Mouse (Mus musculus): ENCODE results near the gene Pgbd1. TPM values are rescaled to one million over a fixed set of nuclear protein-coding genes. Genes with fewer than 3 reads are reported as not detected.

Gene Pgbd1
- total and polyA plus RNA-seq, 3 experiments: 3.9 to 7.4 (median 4.0) TPM

DNA sequence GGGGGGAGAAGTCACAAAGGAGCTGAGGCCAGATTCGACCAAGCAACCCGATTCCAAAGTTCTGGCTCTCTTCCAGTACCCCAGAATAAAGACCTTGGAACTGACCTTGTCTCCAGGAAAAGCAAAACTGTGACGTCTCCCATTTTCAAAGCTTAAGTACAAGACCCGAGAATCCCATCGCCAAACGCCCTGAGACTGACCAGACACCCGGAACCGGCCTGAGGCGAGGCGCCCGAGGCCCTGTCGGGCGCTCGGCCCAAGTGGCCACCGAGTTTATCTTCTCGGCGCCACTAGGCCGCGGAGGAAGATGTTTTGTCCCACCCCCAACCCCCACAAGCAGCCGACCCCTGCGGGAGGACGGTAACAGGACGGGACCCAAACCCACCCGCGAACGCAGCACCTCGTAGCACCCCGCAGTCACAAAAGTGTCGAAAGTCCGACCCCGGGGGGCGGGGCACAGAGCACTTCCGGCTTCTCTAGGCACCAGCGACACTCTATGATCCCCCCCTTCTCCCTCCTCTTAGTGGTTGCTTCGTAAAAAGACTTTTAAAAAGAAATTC, 38.5 kb downstream of the Pgbd1 start, which contains the start of gene Zkscan3:
TSS of gene Zkscan3 (minus strand) at position 469 of the 560 bp plus-strand sequence.
- Histone ChIP-seq H3K4me1 (ENCODE audit: control insufficient read depth in 1 of 2, insufficient read depth in 2 of 2) (peaks cover 0 to 38% of the 10 kb centered on the region in 2 experiments; a peak in 2 of 4 replicates), H3K4me2 (ENCODE audit: insufficient read depth, low read depth, poor library complexity, severe bottlenecking) (peak within 1 kb of the TSS; percentile 86), H3K4me3 (replicated peaks in 1 of 3; ENCODE audit: low read depth in 2 of 3, low read length in 2 of 3, poor library complexity in 1 of 3) (peak within 1 kb of the TSS; percentile 69 to 76 (median 75)), H3K27me3 (replicated peaks) (no peaks in the 10 kb centered on the region), H3K27ac (ENCODE audit: insufficient read depth, low read depth) (no peak within 1 kb of the TSS), H3K9me3 (replicated peaks; ENCODE audit: low read length) (no peaks in the 10 kb centered on the region), H3K79me2 (replicated peaks; ENCODE audit: control insufficient read depth, extremely low read depth, insufficient read depth, poor library complexity, severe bottlenecking) (peaks cover 18% of the 10 kb centered on the region), H3K9ac (ENCODE audit: insufficient read depth, low read depth) (peak within 1 kb of the TSS; percentile 96), H3K36me3 (replicated peaks in 1 of 2; ENCODE audit: control insufficient read depth in 1 of 2, insufficient read depth in 1 of 2, low read length in 1 of 2) (peaks cover 17 to 31% of the 10 kb centered on the region in 2 experiments)
- TF ChIP-seq TCF12 (IDR thresholded peaks at IDR 0.05; ENCODE audit: low read depth, low read length) (peak; percentile 88), ZNF384 (IDR thresholded peaks at IDR 0.05; ENCODE audit: low read depth, low read length) (peak; percentile 32; the same call in 1 of the 2 replicates), MXI1 (IDR thresholded peaks at IDR 0.05; ENCODE audit: low read depth, low read length) (peak; percentile 58; the same call in 1 of the 2 replicates), PAX5 (IDR thresholded peaks at IDR 0.05; ENCODE audit: low read length) (no peak), JUN (IDR thresholded peaks at IDR 0.05; ENCODE audit: insufficient read depth, low read depth, low read length) (no peak), SIN3A (IDR thresholded peaks at IDR 0.05; ENCODE audit: low read length) (peak; percentile 85), RAD21 (IDR thresholded peaks at IDR 0.05; ENCODE audit: low read depth, low read length) (no peak), ELF1 (IDR thresholded peaks at IDR 0.05; ENCODE audit: low read depth, low read length) (peak; percentile 90), IRF4 (IDR thresholded peaks at IDR 0.05; ENCODE audit: low read depth, low read length) (peak; percentile 48; the same call in 1 of the 2 replicates), ETS1 (conservative IDR thresholded peaks at IDR 0.05; ENCODE audit: low read depth, low read length) (no peak), POLR2A (IDR thresholded peaks at IDR 0.05; ENCODE audit: low read depth, low read length) (peak; percentile 89), MAFK (IDR thresholded peaks at IDR 0.05; ENCODE audit: insufficient replicate concordance, low read length) (no peak), NELFE (IDR thresholded peaks at IDR 0.05; ENCODE audit: low read depth, low read length) (peak; percentile 72), TBP (conservative IDR thresholded peaks at IDR 0.05; ENCODE audit: low read depth, low read length) (peak; percentile 76; the same call in 1 of the 2 replicates), KAT2A (IDR thresholded peaks at IDR 0.05; ENCODE audit: insufficient replicate concordance, low read length) (0 out of 2 replicates have a peak, but pooled peaks have one; percentile 60), HCFC1 (IDR thresholded peaks at IDR 0.05; ENCODE audit: low read depth, low read length) (peak; percentile 83), NRF1 (IDR thresholded peaks at IDR 0.05; ENCODE audit: low read depth, low read length) (no peak), MAZ (IDR thresholded peaks at IDR 0.05; ENCODE audit: low read depth, low read length) (peak; percentile 89)
- in situ Hi-C loops (cut with MboI; ENCODE audit: low pct_ligation_motif_present, low pct_unique_long_range_greater_than_20kb, low sequenced_read_pairs) (loop anchor here (10.0 to 25.0 kb wide), 2 partner anchors 52 to 610 kb away; partner anchors contain the start of genes Prss16 and Zscan26), dilution Hi-C loops (cut with MboI; ENCODE audit: extremely low pct_ligation_motif_present, extremely low pct_unique_long_range_greater_than_20kb, low sequenced_read_pairs) (no loop called here)
- peak; percentile 77 for DNase-seq (ENCODE audit: extremely low read depth)

All from CH12.LX (cell line).